Mouse (Mus musculus): ENCODE data around the gene Vamp2. TPM values are rescaled to one million over a fixed set of nuclear protein-coding genes. Genes with fewer than 3 reads are reported as not detected.

Gene Vamp2
- polyA plus RNA-seq, 1 experiment from 2014 or later = 100 TPM

Other genes starting within 250 kb of the Vamp2 start
- 62.7 and 67.0 TPM in 2 replicates for gene Ndel1, start 216.6 kb upstream of the Vamp2 start, polyA plus RNA-seq (2016; fragmentation: Nextera tagmentation; extraction: Ambion mirVana)
- 0.17 TPM in 1 of 2 replicates, not detected in the other for gene Rnf222, start 199.9 kb upstream of the Vamp2 start, polyA plus RNA-seq (2016; fragmentation: Nextera tagmentation; extraction: Ambion mirVana)
- 640 and 666 TPM in 2 replicates for gene Rpl26, start 186.9 kb upstream of the Vamp2 start, polyA plus RNA-seq (2016; fragmentation: Nextera tagmentation; extraction: Ambion mirVana)
- not detected in 2 replicates for gene Odf4, start 161.4 kb upstream of the Vamp2 start, polyA plus RNA-seq (2016; fragmentation: Nextera tagmentation; extraction: Ambion mirVana)
- gene Arhgef15, start 131.0 kb upstream of the Vamp2 start, polyA plus RNA-seq (2016; fragmentation: Nextera tagmentation; extraction: Ambion mirVana) = 13.3 TPM in 2 replicates
- gene Slc25a35, start 120.4 kb upstream of the Vamp2 start, polyA plus RNA-seq (2016; fragmentation: Nextera tagmentation; extraction: Ambion mirVana) = 1.4 and 2.2 TPM in 2 replicates
- gene Rangrf, start 113.3 kb upstream of the Vamp2 start, polyA plus RNA-seq (2016; fragmentation: Nextera tagmentation; extraction: Ambion mirVana) = 64.3 and 67.5 TPM in 2 replicates
- 20.7 and 21.5 TPM in 2 replicates for gene Pfas, start 80.0 kb upstream of the Vamp2 start, polyA plus RNA-seq (2016; fragmentation: Nextera tagmentation; extraction: Ambion mirVana)
- gene Ctc1, start 72.6 kb upstream of the Vamp2 start, polyA plus RNA-seq (2016; fragmentation: Nextera tagmentation; extraction: Ambion mirVana) = 60.8 and 62.7 TPM in 2 replicates
- gene Aurkb, start 42.8 kb upstream of the Vamp2 start, polyA plus RNA-seq (2016; fragmentation: Nextera tagmentation; extraction: Ambion mirVana) = 79.4 and 85.9 TPM in 2 replicates
- 10.7 and 13.6 TPM in 2 replicates for gene Borcs6, start 28.8 kb upstream of the Vamp2 start, polyA plus RNA-seq (2016; fragmentation: Nextera tagmentation; extraction: Ambion mirVana)
- gene Tmem107, start 17.7 kb upstream of the Vamp2 start, polyA plus RNA-seq (2016; fragmentation: Nextera tagmentation; extraction: Ambion mirVana) = 30.6 and 31.5 TPM in 2 replicates
- gene Per1, start 6.7 kb downstream of the Vamp2 start, polyA plus RNA-seq (2016; fragmentation: Nextera tagmentation; extraction: Ambion mirVana) = 9.4 and 9.8 TPM in 2 replicates
- 0.70 and 0.81 TPM in 2 replicates for gene Hes7, start 31.9 kb downstream of the Vamp2 start, polyA plus RNA-seq (2016; fragmentation: Nextera tagmentation; extraction: Ambion mirVana)
- gene 9130213A22Rik, start 34.1 kb downstream of the Vamp2 start, polyA plus RNA-seq (2016; fragmentation: Nextera tagmentation; extraction: Ambion mirVana) = 0.42 and 0.65 TPM in 2 replicates
- gene Aloxe3, start 37.4 kb downstream of the Vamp2 start, polyA plus RNA-seq (2016; fragmentation: Nextera tagmentation; extraction: Ambion mirVana) = 0.17 and 0.54 TPM in 2 replicates
- not detected in 2 replicates for gene Alox12b, start 68.5 kb downstream of the Vamp2 start, polyA plus RNA-seq (2016; fragmentation: Nextera tagmentation; extraction: Ambion mirVana)
- 1.2 and 1.4 TPM in 2 replicates for gene Alox8, start 109.4 kb downstream of the Vamp2 start, polyA plus RNA-seq (2016; fragmentation: Nextera tagmentation; extraction: Ambion mirVana)
- 0.15 and 0.17 TPM in 2 replicates for gene Gucy2e, start 148.5 kb downstream of the Vamp2 start, polyA plus RNA-seq (2016; fragmentation: Nextera tagmentation; extraction: Ambion mirVana)
- 18.6 and 21.8 TPM in 2 replicates for gene Cntrob, start 235.3 kb downstream of the Vamp2 start, polyA plus RNA-seq (2016; fragmentation: Nextera tagmentation; extraction: Ambion mirVana)
- gene Trappc1, start 235.5 kb downstream of the Vamp2 start, polyA plus RNA-seq (2016; fragmentation: Nextera tagmentation; extraction: Ambion mirVana) = 168 and 176 TPM in 2 replicates
- 0.87 and 0.98 TPM in 2 replicates for gene Kcnab3, start 237.8 kb downstream of the Vamp2 start, polyA plus RNA-seq (2016; fragmentation: Nextera tagmentation; extraction: Ambion mirVana)